Mouse (Mus musculus) limb, embryonic 13.5 days (tissue): Measurements from ENCODE around the gene Tbce. TPM values are rescaled to one million over a fixed set of nuclear protein-coding genes. Genes with fewer than 3 reads are reported as not detected.
"Not testable (repeated sequence)": the region's sequence is repeated elsewhere in the genome, so short reads cannot be mapped to it uniquely, and the experiment has no call there.

Experiments
- ATAC-seq: fragments of 200-750 bp; cut with Nextera tagmentation; 2 replicates; pipeline ENCODE4 v1.8.0; 2017; ENCODE audit warnings: low read depth, moderate number of reproducible peaks, moderate TSS enrichment; ENCODE audit not compliant: low FRiP score
- H3K27ac ChIP-seq: fragments of 300-500 bp; sonication (generic); 2 replicates; pipeline ENCODE4 v1.5.1; 2015; ENCODE audit warnings: inconsistent platforms, mild to moderate bottlenecking, moderate library complexity
- H3K27me3 ChIP-seq: fragments of 300-500 bp; sonication (generic); 2 replicates; pipeline ENCODE4 v1.6.1; 2015; ENCODE audit warnings: mild to moderate bottlenecking, inconsistent platforms
- H3K36me3 ChIP-seq: fragments of 300-500 bp; sonication (generic); 2 replicates; pipeline ENCODE4 v1.6.1; 2015; ENCODE audit warnings: inconsistent platforms, mild to moderate bottlenecking, moderate library complexity
- H3K4me1 ChIP-seq: fragments of 300-500 bp; sonication (generic); 2 replicates; pipeline ENCODE4 v1.6.1; 2015; ENCODE audit warnings: inconsistent platforms
- H3K4me2 ChIP-seq: fragments of 300-500 bp; sonication (generic); replicated peaks from 2 replicates; pipeline ENCODE4 v1.6.1; 2015; ENCODE audit warnings: inconsistent platforms, mild to moderate bottlenecking, moderate library complexity
- H3K4me3 ChIP-seq: fragments of 300-500 bp; sonication (generic); 2 replicates; pipeline ENCODE4 v1.5.1; 2015; ENCODE audit warnings: moderate library complexity, mild to moderate bottlenecking, inconsistent platforms
- H3K9ac ChIP-seq: fragments of 300-500 bp; sonication (generic); 2 replicates; pipeline ENCODE4 v1.6.1; 2015; ENCODE audit warnings: mild to moderate bottlenecking, inconsistent platforms
- H3K9me3 ChIP-seq: fragments of 300-500 bp; sonication (generic); 2 replicates; pipeline ENCODE4 v1.6.1; 2016; ENCODE audit warnings: inconsistent platforms
- WGBS: fragments of 180-500 bp; shearing (Covaris S2); methylation state at CpG from one replicate; pipeline ENCODE4 v1.1.7; 2015; 5-methylcytosine and 5-hydroxymethylcytosine counted together
- polyA plus RNA-seq: library from polyadenylated mRNA; unstranded; fragments of >200 nt; fragmentation: Nextera tagmentation; extraction: Ambion mirVana; gene quantifications from 2 replicates; pipeline ENCODE4 v1.2.1, GENCODE M21; 2015

Gene Tbce
- polyA plus RNA-seq, 1 experiment from 2014 or later, result 64.5 TPM

- peak overlapping the region; percentile 86 for H3K4me2 ChIP-seq
- H3K9ac ChIP-seq, result peak overlapping the region; percentile 88
- H3K9me3 ChIP-seq, result no peaks in the 10 kb centered on the region
- H3K4me3 ChIP-seq, result peak overlapping the region; percentile 99
- ATAC-seq, result no peak
- peaks cover 14% of the 10 kb centered on the region for H3K36me3 ChIP-seq
- H3K27ac ChIP-seq, result peak overlapping the region; percentile 89
- H3K4me1 ChIP-seq, result peaks cover 22% of the 10 kb centered on the region
- WGBS, result 7% methylated on average over 11 of the region's 11 CpGs
- no peaks in the 10 kb centered on the region for H3K27me3 ChIP-seq
These were observed 23.0 kb upstream of the Tbce start for GRCm38 (mm10) chr13:14062209-14063012.

GRCm38 (mm10) chr13:14059582-14059981, 20.1 kb upstream of the Tbce start:
- Histone ChIP-seq H3K36me3 (peaks cover 35% of the 10 kb centered on the region), H3K4me1 (peaks cover 12% of the 10 kb centered on the region), H3K27ac (no peak overlapping the region), H3K9me3 (no peaks in the 10 kb centered on the region), H3K4me2 (no peak overlapping the region), H3K4me3 (no peak overlapping the region), H3K9ac (no peak overlapping the region), H3K27me3 (no peaks in the 10 kb centered on the region)
- no peak for ATAC-seq

GRCm38 (mm10) chr13:14056801-14057200, 17.4 kb upstream of the Tbce start:
- no peak overlapping the region for H3K4me3 ChIP-seq
- WGBS, result 94% methylated on average over 3 of the region's 3 CpGs
- no peak overlapping the region for H3K4me2 ChIP-seq
- H3K27me3 ChIP-seq, result no peaks in the 10 kb centered on the region
- no peak overlapping the region for H3K27ac ChIP-seq
- no peaks in the 10 kb centered on the region for H3K9me3 ChIP-seq
- ATAC-seq, result no peak
- peaks cover 5% of the 10 kb centered on the region; the same call in 1 of the 2 replicates for H3K4me1 ChIP-seq
- H3K9ac ChIP-seq, result no peak overlapping the region
- peaks cover 62% of the 10 kb centered on the region for H3K36me3 ChIP-seq

- Histone ChIP-seq H3K36me3 (peaks cover 72% of the 10 kb centered on the region), H3K9me3 (no peaks in the 10 kb centered on the region), H3K9ac (no peak overlapping the region), H3K4me2 (no peak overlapping the region), H3K27ac (no peak overlapping the region), H3K4me1 (no peaks in the 10 kb centered on the region), H3K4me3 (no peak overlapping the region), H3K27me3 (no peaks in the 10 kb centered on the region)
- no peak for ATAC-seq
- 94% methylated on average over 1 of the region's 1 CpGs for WGBS
These were observed 10.4 kb upstream of the Tbce start for GRCm38 (mm10) chr13:14049878-14050277.

- Histone ChIP-seq H3K27ac (no peak overlapping the region), H3K4me3 (no peak overlapping the region), H3K9me3 (no peaks in the 10 kb centered on the region), H3K4me2 (no peak overlapping the region), H3K4me1 (peaks cover 6% of the 10 kb centered on the region), H3K9ac (no peak overlapping the region), H3K27me3 (no peaks in the 10 kb centered on the region), H3K36me3 (peaks cover 24% of the 10 kb centered on the region)
- 73% methylated on average over 2 of the region's 2 CpGs for WGBS
- no peak for ATAC-seq
These were observed 5.1 kb upstream of the Tbce start for GRCm38 (mm10) chr13:14044521-14044920.

- no peak overlapping the region for H3K27ac ChIP-seq
- no peak overlapping the region for H3K9ac ChIP-seq
- no peak overlapping the region for H3K4me2 ChIP-seq
- H3K9me3 ChIP-seq, result no peaks in the 10 kb centered on the region
- ATAC-seq, result no peak
- H3K4me1 ChIP-seq, result peaks cover 7% of the 10 kb centered on the region
- no peaks in the 10 kb centered on the region for H3K27me3 ChIP-seq
- no peak overlapping the region for H3K4me3 ChIP-seq
- H3K36me3 ChIP-seq, result peaks cover 18% of the 10 kb centered on the region
These were observed 4.4 kb upstream of the Tbce start for GRCm38 (mm10) chr13:14043851-14044250.

- Histone ChIP-seq H3K27ac (peak overlapping the region; percentile 97; the same call in 1 of the 2 replicates), H3K36me3 (no peaks in the 10 kb centered on the region), H3K9ac (peak overlapping the region; percentile 81), H3K9me3 (no peaks in the 10 kb centered on the region), H3K4me3 (peak overlapping the region; percentile 65), H3K27me3 (no peaks in the 10 kb centered on the region), H3K4me1 (peaks cover 14% of the 10 kb centered on the region), H3K4me2 (peak overlapping the region; percentile 93)
- WGBS, result 35% methylated on average over 5 of the region's 5 CpGs
- ATAC-seq, result no peak
These were observed 748 bp upstream of the Tbce start for GRCm38 (mm10) chr13:14040186-14040585.

- peaks cover 14% of the 10 kb centered on the region for H3K4me1 ChIP-seq
- H3K27me3 ChIP-seq, result no peaks in the 10 kb centered on the region
- H3K27ac ChIP-seq, result peak overlapping the region; percentile 48; the same call in 1 of the 2 replicates
- ATAC-seq, result peak; percentile 55
- peak overlapping the region; percentile 65 for H3K4me3 ChIP-seq
- H3K9ac ChIP-seq, result peak overlapping the region; percentile 81
- 1% methylated on average over 8 of the region's 8 CpGs for WGBS
- no peaks in the 10 kb centered on the region for H3K36me3 ChIP-seq
- peak overlapping the region; percentile 93 for H3K4me2 ChIP-seq
- no peaks in the 10 kb centered on the region for H3K9me3 ChIP-seq
These were observed 537 bp downstream of the Tbce start for GRCm38 (mm10) chr13:14038911-14039291.

- 87% methylated on average over 11 of the region's 11 CpGs for WGBS
These were observed 3.4 kb downstream of the Tbce start for GRCm38 (mm10) chr13:14035875-14036630.

GRCm38 (mm10) chr13:14035352-14035751, 4.1 kb downstream of the Tbce start:
- ATAC-seq, H3K27ac ChIP-seq, H3K9ac ChIP-seq, H3K4me3 ChIP-seq, H3K4me2 ChIP-seq, H3K27me3 ChIP-seq, H3K9me3 ChIP-seq, H3K36me3 ChIP-seq: not testable (repeated sequence)
- WGBS, result 95% methylated on average over 3 of the region's 3 CpGs
- peaks cover 11% of the 10 kb centered on the region for H3K4me1 ChIP-seq

More at GRCm38 (mm10) chr13:14035875-14036630, 3.4 kb downstream of the Tbce start:
- ATAC-seq, result no peak
- Histone ChIP-seq H3K4me1 (peaks cover 14% of the 10 kb centered on the region), H3K4me3 (no peak overlapping the region), H3K36me3 (no peaks in the 10 kb centered on the region), H3K27ac (no peak overlapping the region), H3K9ac (no peak overlapping the region), H3K4me2 (no peak overlapping the region), H3K27me3 (no peaks in the 10 kb centered on the region), H3K9me3 (no peaks in the 10 kb centered on the region)

GRCm38 (mm10) chr13:14034073-14034348, 5.4 kb downstream of the Tbce start:
- no peaks in the 10 kb centered on the region for H3K27me3 ChIP-seq
- H3K27ac ChIP-seq, result no peak overlapping the region
- no peaks in the 10 kb centered on the region for H3K9me3 ChIP-seq
- H3K4me2 ChIP-seq, result no peak overlapping the region
- no peak overlapping the region for H3K4me3 ChIP-seq
- peaks cover 7% of the 10 kb centered on the region for H3K4me1 ChIP-seq
- no peak for ATAC-seq
- peaks cover 6% of the 10 kb centered on the region for H3K36me3 ChIP-seq
- no peak overlapping the region for H3K9ac ChIP-seq

GRCm38 (mm10) chr13:14033309-14034072, 5.9 kb downstream of the Tbce start:
- Histone ChIP-seq H3K4me3 (no peak overlapping the region), H3K4me2 (no peak overlapping the region), H3K27me3 (no peaks in the 10 kb centered on the region), H3K9me3 (no peaks in the 10 kb centered on the region), H3K9ac (no peak overlapping the region), H3K36me3 (peaks cover 9% of the 10 kb centered on the region), H3K27ac (no peak overlapping the region), H3K4me1 (peaks cover 3% of the 10 kb centered on the region)
- WGBS, result 92% methylated on average over 5 of the region's 5 CpGs
- no peak for ATAC-seq
